Mouse (Mus musculus) heart, postnatal 0 days (tissue): ENCODE results near the gene Il17re. TPM values are rescaled to one million over a fixed set of nuclear protein-coding genes. Genes with fewer than 3 reads are reported as not detected.

ENCODE experiments used
- ATAC-seq: fragments of 200-750 bp; cut with Nextera tagmentation; 2 replicates; pipeline ENCODE4 v1.8.0; 2017; ENCODE audit warnings: low read depth, moderate number of reproducible peaks, moderate library complexity; ENCODE audit not compliant: insufficient read depth
- DNase-seq: peaks from one replicate; pipeline ENCODE4 v3.0.0-alpha.2; 2016; ENCODE audit warnings: low spot score
- H3K27ac ChIP-seq: fragments of 300-500 bp; sonication (generic); 2 replicates; pipeline ENCODE4 v1.5.1; 2014; ENCODE audit warnings: low read depth, mild to moderate bottlenecking
- H3K27me3 ChIP-seq: fragments of 300-500 bp; sonication (generic); 2 replicates; pipeline ENCODE4 v1.6.1; 2014; ENCODE audit warnings: low read length, mixed read lengths; ENCODE audit not compliant: control insufficient read depth, insufficient read depth
- H3K36me3 ChIP-seq: fragments of 300-500 bp; sonication (generic); replicated peaks from 2 replicates; pipeline ENCODE4 v1.6.1; 2014; ENCODE audit warnings: low read length, mixed read lengths; ENCODE audit not compliant: control insufficient read depth, insufficient read depth
- H3K4me1 ChIP-seq: fragments of 300-500 bp; sonication (generic); 2 replicates; pipeline ENCODE4 v1.6.1; 2014; ENCODE audit warnings: antibody characterized with exemption; ENCODE audit not compliant: control insufficient read depth, insufficient read depth
- H3K4me2 ChIP-seq: fragments of 300-500 bp; sonication (generic); 2 replicates; pipeline ENCODE4 v1.6.1; 2014; ENCODE audit warnings: low read depth, mild to moderate bottlenecking, low read length, moderate library complexity
- H3K4me3 ChIP-seq: fragments of 300-500 bp; sonication (generic); 2 replicates; pipeline ENCODE4 v1.5.1; 2014; ENCODE audit warnings: low read depth, low read length
- H3K9ac ChIP-seq: fragments of 300-500 bp; sonication (generic); replicated peaks from 2 replicates; pipeline ENCODE4 v1.6.1; 2014; ENCODE audit warnings: low read depth, low read length, mixed read lengths
- H3K9me3 ChIP-seq: fragments of 300-500 bp; sonication (generic); replicated peaks from 2 replicates; pipeline ENCODE4 v1.6.1; 2016; ENCODE audit warnings: low read length; ENCODE audit not compliant: control insufficient read depth
- CTCF ChIP-seq: IDR thresholded peaks from 2 replicates; pipeline ENCODE4 v1.5.1; 2016; ENCODE audit warnings: antibody characterized with exemption, control low read depth, low read depth
- EP300 ChIP-seq: IDR thresholded peaks from 2 replicates; pipeline ENCODE4 v1.6.1; 2016; ENCODE audit warnings: antibody characterized with exemption, low read depth
- WGBS: fragments of 180-500 bp; shearing (Covaris S2); extraction: QIAGEN DNeasy Blood & Tissue Kit; methylation state at CpG from one replicate; pipeline ENCODE4 v1.1.7; 2014; 5-methylcytosine and 5-hydroxymethylcytosine counted together
- polyA plus RNA-seq: library from polyadenylated mRNA; unstranded; fragments of >200 nt; fragmentation: Nextera tagmentation; extraction: Ambion mirVana; gene quantifications from 2 replicates; pipeline ENCODE4 v1.2.1, GENCODE M21; 2015
- total RNA-seq: library from RNA; depleted of rRNA; stranded (reverse); fragments of >200 nt; gene quantifications from 2 replicates; pipeline ENCODE4 v1.2.3, GENCODE M21; 2014; ENCODE audit warnings: low replicate concordance

The Il17re gene
- total and polyA plus RNA-seq, 2 experiments from 2014 or later, result 0.85 to 2.2 TPM

GRCm38 (mm10) chr6:113478906-113479305 is 20.6 kb downstream of the Il17re start:
- H3K4me3 ChIP-seq, result no peak overlapping the region
- 72% methylated on average over 10 of the region's 10 CpGs for WGBS
- no peak for TF ChIP-seq EP300
- no peak for TF ChIP-seq CTCF
- H3K9ac ChIP-seq, result no peak overlapping the region
- no peak overlapping the region for H3K27ac ChIP-seq
- H3K4me1 ChIP-seq, result peaks cover 21% of the 10 kb centered on the region
- no peaks in the 10 kb centered on the region for H3K36me3 ChIP-seq
- H3K9me3 ChIP-seq, result no peaks in the 10 kb centered on the region
- H3K27me3 ChIP-seq, result no peaks in the 10 kb centered on the region
- no peak for DNase-seq
- H3K4me2 ChIP-seq, result no peak overlapping the region
- no peak for ATAC-seq

- peaks cover 23% of the 10 kb centered on the region for H3K4me1 ChIP-seq
- no peak overlapping the region for H3K4me3 ChIP-seq
- ATAC-seq (peak; percentile 40), DNase-seq (peak; percentile 74)
- H3K36me3 ChIP-seq, result no peaks in the 10 kb centered on the region
- 37% methylated on average over 18 of the region's 18 CpGs for WGBS
- peak overlapping the region; percentile 6; the same call in 1 of the 2 replicates for H3K4me2 ChIP-seq
- peak overlapping the region; percentile 84 for H3K27ac ChIP-seq
- no peaks in the 10 kb centered on the region for H3K27me3 ChIP-seq
- H3K9me3 ChIP-seq, result no peaks in the 10 kb centered on the region
- TF ChIP-seq EP300, result no peak
- TF ChIP-seq CTCF, result no peak
- 0 out of 2 replicates have a peak overlapping the region, but pooled peaks have one; percentile 14 for H3K9ac ChIP-seq
These were observed 22.5 kb downstream of the Il17re start for GRCm38 (mm10) chr6:113480555-113481373.

- Histone ChIP-seq H3K4me1 (peaks cover 23% of the 10 kb centered on the region), H3K4me2 (peak overlapping the region; percentile 86), H3K36me3 (peaks cover 9% of the 10 kb centered on the region; the same call in 1 of the 2 replicates), H3K27ac (peak overlapping the region; percentile 92), H3K27me3 (no peaks in the 10 kb centered on the region), H3K9ac (peak overlapping the region; percentile 49), H3K9me3 (no peaks in the 10 kb centered on the region), H3K4me3 (peak overlapping the region; percentile 56)
- ATAC-seq, result peak; percentile 34
- no peak for TF ChIP-seq CTCF
- TF ChIP-seq EP300, result no peak
- DNase-seq, result no peak
- WGBS, result 2% methylated on average over 65 of the region's 65 CpGs
These were observed 24.3 kb downstream of the Il17re start for GRCm38 (mm10) chr6:113482477-113483099.

DNA sequence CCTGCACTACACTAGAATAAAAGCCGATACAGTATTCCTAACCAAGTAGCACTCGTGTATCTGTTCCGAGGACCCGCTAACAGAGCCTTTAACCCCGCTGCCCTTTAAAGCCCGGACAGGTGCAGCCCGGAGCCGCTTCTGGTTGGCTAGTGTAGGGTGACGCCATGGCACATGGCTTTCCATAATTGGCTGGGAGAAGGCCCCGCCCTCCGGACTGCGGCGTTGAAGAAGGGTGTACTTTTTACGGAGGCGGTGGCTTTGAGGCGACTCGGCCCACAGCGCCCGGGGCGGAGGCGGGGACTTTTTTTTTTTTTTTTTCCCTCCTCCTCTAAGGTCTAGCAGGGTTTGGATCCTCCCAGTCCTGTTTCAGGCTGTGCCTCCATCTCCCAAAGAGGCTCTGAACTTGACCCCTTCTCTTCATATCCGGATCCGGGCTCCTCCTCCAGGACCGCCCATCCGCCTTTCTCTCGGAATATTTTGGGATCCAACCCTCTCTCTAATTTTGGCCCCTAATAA is 24.9 kb downstream of the Il17re start, which contains the start of gene Creld1:
Gene Creld1 (plus strand): TSS at position 198 of the 516 bp plus-strand sequence.
- Histone ChIP-seq H3K9ac (peak within 1 kb of the TSS; percentile 70), H3K4me1 (peaks cover 23% of the 10 kb centered on the region), H3K4me3 (peak within 1 kb of the TSS; percentile 56), H3K9me3 (no peaks in the 10 kb centered on the region), H3K4me2 (peak within 1 kb of the TSS; percentile 86), H3K27me3 (no peaks in the 10 kb centered on the region), H3K36me3 (peaks cover 12% of the 10 kb centered on the region), H3K27ac (peak within 1 kb of the TSS; percentile 92)
- DNase-seq (peak; percentile 95), ATAC-seq (peak; percentile 93)
- TF ChIP-seq EP300 (0 out of 2 replicates have a peak, but pooled peaks have one; percentile 24), CTCF (no peak)
- WGBS, result 0% methylated on average over 26 of the region's 26 CpGs

GRCm38 (mm10) chr6:113483729-113484128 is 25.4 kb downstream of the Il17re start:
- Histone ChIP-seq H3K9me3 (no peaks in the 10 kb centered on the region), H3K4me3 (peak overlapping the region; percentile 56), H3K36me3 (peaks cover 17% of the 10 kb centered on the region), H3K27me3 (no peaks in the 10 kb centered on the region), H3K4me2 (peak overlapping the region; percentile 86), H3K9ac (peak overlapping the region; percentile 70), H3K27ac (peak overlapping the region; percentile 92), H3K4me1 (peaks cover 23% of the 10 kb centered on the region)
- DNase-seq (no peak), ATAC-seq (peak; percentile 22; the same call in 1 of the 2 replicates)
- no peak for TF ChIP-seq EP300
- 0 out of 2 replicates have a peak, but pooled peaks have one; percentile 14 for TF ChIP-seq CTCF
- WGBS, result 12% methylated on average over 10 of the region's 10 CpGs
